Mouse (Mus musculus): ENCODE measurements around the gene Jag2. TPM values are rescaled to one million over a fixed set of nuclear protein-coding genes. Genes with fewer than 3 reads are reported as not detected.

Gene Jag2
- total RNA-seq, 1 experiment: 54.1 TPM

- in situ Hi-C loops (cut with MboI; ENCODE audit: low sequenced_read_pairs in 2 of 2, unreplicated experiment in 2 of 2): no loop called here
- no peak for DNase-seq (ENCODE audit: low read depth, low spot score)
- Histone ChIP-seq H3K9ac (ENCODE audit: insufficient read depth, low read depth, low read length, poor library complexity, severe bottlenecking) (no peak overlapping the region), H3K4me3 (ENCODE audit: insufficient read depth in 1 of 2, low read depth in 1 of 2, low read length in 2 of 2, poor library complexity in 1 of 2, severe bottlenecking in 1 of 2) (no peak overlapping the region), H3K4me1 (ENCODE audit: control insufficient read depth in 2 of 2, insufficient read depth in 2 of 2, low read length in 2 of 2, poor library complexity in 1 of 2) (peaks cover 2 to 10% of the 10 kb centered on the region in 2 experiments; a peak in 1 of 4 replicates), H3K36me3 (ENCODE audit: control insufficient read depth, insufficient read depth, low read length, poor library complexity, severe bottlenecking) (no peaks in the 10 kb centered on the region), H3K9me3 (ENCODE audit: control insufficient read depth, insufficient read depth, low read depth, low read length) (no peaks in the 10 kb centered on the region), H3K27ac (ENCODE audit: insufficient read depth, low read depth, low read length, poor library complexity, severe bottlenecking) (no peak overlapping the region)
- no peak for TF ChIP-seq ZNF384 (IDR thresholded peaks at IDR 0.05; ENCODE audit: low read depth, low read length)
- no peak for TF ChIP-seq ZC3H11A (IDR thresholded peaks at IDR 0.05; ENCODE audit: borderline replicate concordance, low read depth, low read length)
- TF ChIP-seq HCFC1 (IDR thresholded peaks at IDR 0.05; ENCODE audit: borderline replicate concordance, insufficient read depth, low read length): no peak
- TF ChIP-seq CHD2 (IDR thresholded peaks at IDR 0.05; ENCODE audit: low read depth, low read length): no peak
- no peak for TF ChIP-seq MAFK (IDR thresholded peaks at IDR 0.05; ENCODE audit: insufficient read depth, low read depth, low read length)
Measured at GRCm38 (mm10) chr12:112940710-112941109, 11.1 kb upstream of the Jag2 start.

- peaks cover 2 to 10% of the 10 kb centered on the region in 2 experiments; a peak in 1 of 4 replicates for H3K4me1 ChIP-seq (ENCODE audit: control insufficient read depth in 2 of 2, insufficient read depth in 2 of 2, low read length in 2 of 2, poor library complexity in 1 of 2)
- no peak overlapping the region for H3K4me3 ChIP-seq (ENCODE audit: insufficient read depth in 1 of 2, low read depth in 1 of 2, low read length in 2 of 2, poor library complexity in 1 of 2, severe bottlenecking in 1 of 2)
Measured at GRCm38 (mm10) chr12:112940238-112940637, 10.7 kb upstream of the Jag2 start.

GRCm38 (mm10) chr12:112938873-112939565 is 9.4 kb upstream of the Jag2 start:
- no peaks in the 10 kb centered on the region for H3K9me3 ChIP-seq (ENCODE audit: control insufficient read depth, insufficient read depth, low read depth, low read length)
- H3K9ac ChIP-seq (ENCODE audit: insufficient read depth, low read depth, low read length, poor library complexity, severe bottlenecking): no peak overlapping the region
- peaks cover 2 to 10% of the 10 kb centered on the region in 2 experiments; a peak in 1 of 4 replicates for H3K4me1 ChIP-seq (ENCODE audit: control insufficient read depth in 2 of 2, insufficient read depth in 2 of 2, low read length in 2 of 2, poor library complexity in 1 of 2)
- H3K4me3 ChIP-seq (ENCODE audit: insufficient read depth in 1 of 2, low read depth in 1 of 2, low read length in 2 of 2, poor library complexity in 1 of 2, severe bottlenecking in 1 of 2): no peak overlapping the region
- no peak for DNase-seq (ENCODE audit: low read depth, low spot score)
- no peak overlapping the region for H3K27ac ChIP-seq (ENCODE audit: insufficient read depth, low read depth, low read length, poor library complexity, severe bottlenecking)
- in situ Hi-C loops (cut with MboI; ENCODE audit: low sequenced_read_pairs in 2 of 2, unreplicated experiment in 2 of 2): no loop called here
- H3K36me3 ChIP-seq (ENCODE audit: control insufficient read depth, insufficient read depth, low read length, poor library complexity, severe bottlenecking): no peaks in the 10 kb centered on the region
- TF ChIP-seq MAFK (IDR thresholded peaks at IDR 0.05; ENCODE audit: insufficient read depth, low read depth, low read length) (no peak), CHD2 (IDR thresholded peaks at IDR 0.05; ENCODE audit: low read depth, low read length) (no peak), ZC3H11A (IDR thresholded peaks at IDR 0.05; ENCODE audit: borderline replicate concordance, low read depth, low read length) (no peak), ZNF384 (IDR thresholded peaks at IDR 0.05; ENCODE audit: low read depth, low read length) (no peak), HCFC1 (IDR thresholded peaks at IDR 0.05; ENCODE audit: borderline replicate concordance, insufficient read depth, low read length) (no peak)

More at GRCm38 (mm10) chr12:112940238-112940637, 10.7 kb upstream of the Jag2 start:
- in situ Hi-C loops (cut with MboI; ENCODE audit: low sequenced_read_pairs in 2 of 2, unreplicated experiment in 2 of 2): no loop called here
- TF ChIP-seq ZC3H11A (IDR thresholded peaks at IDR 0.05; ENCODE audit: borderline replicate concordance, low read depth, low read length) (no peak), ZNF384 (IDR thresholded peaks at IDR 0.05; ENCODE audit: low read depth, low read length) (no peak), CHD2 (IDR thresholded peaks at IDR 0.05; ENCODE audit: low read depth, low read length) (no peak), HCFC1 (IDR thresholded peaks at IDR 0.05; ENCODE audit: borderline replicate concordance, insufficient read depth, low read length) (no peak), MAFK (IDR thresholded peaks at IDR 0.05; ENCODE audit: insufficient read depth, low read depth, low read length) (no peak)
- no peak overlapping the region for H3K27ac ChIP-seq (ENCODE audit: insufficient read depth, low read depth, low read length, poor library complexity, severe bottlenecking)
- no peak overlapping the region for H3K9ac ChIP-seq (ENCODE audit: insufficient read depth, low read depth, low read length, poor library complexity, severe bottlenecking)
- no peak for DNase-seq (ENCODE audit: low read depth, low spot score)
- no peaks in the 10 kb centered on the region for H3K9me3 ChIP-seq (ENCODE audit: control insufficient read depth, insufficient read depth, low read depth, low read length)
- no peaks in the 10 kb centered on the region for H3K36me3 ChIP-seq (ENCODE audit: control insufficient read depth, insufficient read depth, low read length, poor library complexity, severe bottlenecking)

- no peak for TF ChIP-seq MAFK (IDR thresholded peaks at IDR 0.05; ENCODE audit: insufficient read depth, low read depth, low read length)
- TF ChIP-seq ZC3H11A (IDR thresholded peaks at IDR 0.05; ENCODE audit: borderline replicate concordance, low read depth, low read length): no peak
- TF ChIP-seq HCFC1 (IDR thresholded peaks at IDR 0.05; ENCODE audit: borderline replicate concordance, insufficient read depth, low read length): no peak
- H3K4me3 ChIP-seq (ENCODE audit: insufficient read depth in 1 of 2, low read depth in 1 of 2, low read length in 2 of 2, poor library complexity in 1 of 2, severe bottlenecking in 1 of 2): no peak overlapping the region
- in situ Hi-C loops (cut with MboI; ENCODE audit: low sequenced_read_pairs in 2 of 2, unreplicated experiment in 2 of 2): no loop called here
- H3K4me1 ChIP-seq (ENCODE audit: control insufficient read depth in 2 of 2, insufficient read depth in 2 of 2, low read length in 2 of 2, poor library complexity in 1 of 2): peaks cover 2 to 10% of the 10 kb centered on the region in 2 experiments; a peak in 1 of 4 replicates
- no peak overlapping the region for H3K9ac ChIP-seq (ENCODE audit: insufficient read depth, low read depth, low read length, poor library complexity, severe bottlenecking)
- no peak for DNase-seq (ENCODE audit: low read depth, low spot score)
- H3K36me3 ChIP-seq (ENCODE audit: control insufficient read depth, insufficient read depth, low read length, poor library complexity, severe bottlenecking): no peaks in the 10 kb centered on the region
- H3K27ac ChIP-seq (ENCODE audit: insufficient read depth, low read depth, low read length, poor library complexity, severe bottlenecking): no peak overlapping the region
- no peaks in the 10 kb centered on the region for H3K9me3 ChIP-seq (ENCODE audit: control insufficient read depth, insufficient read depth, low read depth, low read length)
Measured at GRCm38 (mm10) chr12:112938366-112938765, 8.8 kb upstream of the Jag2 start.

Data from ES-E14 (cell line).